Mouse (Mus musculus) lung, embryonic 16.5 days (tissue): ENCODE measurements at regions not wholly inside any gene's neighbourhood (a gene's known extent, or its start where the extent isn't known, plus 50 kb on each side); places are given as distances from the start of the nearest gene placed in this dataset.
A peak's percentile ranks its signal among the peaks of the same experiment; 100 is the strongest.
"Not testable (repeated sequence)": the region's sequence is repeated elsewhere in the genome, so short reads cannot be mapped to it uniquely, and the experiment has no call there.

Experiments
- ATAC-seq: fragments of 200-750 bp; cut with Nextera tagmentation; 2 replicates; pipeline ENCODE4 v1.8.0; 2017; ENCODE audit warnings: low read depth, mild to moderate bottlenecking, moderate library complexity
- H3K27ac ChIP-seq: fragments of 300-500 bp; sonication (generic); 2 replicates; pipeline ENCODE4 v1.5.1; 2014; ENCODE audit warnings: mild to moderate bottlenecking, control low read depth, low read length
- H3K27me3 ChIP-seq: fragments of 300-500 bp; sonication (generic); 2 replicates; pipeline ENCODE4 v1.6.1; 2014; ENCODE audit warnings: low read depth, low read length, mixed read lengths; ENCODE audit not compliant: control insufficient read depth, insufficient read depth
- H3K36me3 ChIP-seq: fragments of 300-500 bp; sonication (generic); 2 replicates; pipeline ENCODE4 v1.6.1; 2014; ENCODE audit warnings: low read length; ENCODE audit not compliant: control insufficient read depth, insufficient read depth
- H3K4me1 ChIP-seq: fragments of 300-500 bp; sonication (generic); replicated peaks from 2 replicates; pipeline ENCODE4 v1.6.1; 2014; ENCODE audit warnings: low read length, mixed read lengths; ENCODE audit not compliant: control insufficient read depth, insufficient read depth
- H3K4me2 ChIP-seq: fragments of 300-500 bp; sonication (generic); 2 replicates; pipeline ENCODE4 v1.6.1; 2014; ENCODE audit warnings: low read depth, low read length, control low read depth
- H3K4me3 ChIP-seq: fragments of 300-500 bp; sonication (generic); 2 replicates; pipeline ENCODE4 v1.5.1; 2014; ENCODE audit warnings: mild to moderate bottlenecking, low read length, control low read depth
- H3K9ac ChIP-seq: fragments of 300-500 bp; sonication (generic); 2 replicates; pipeline ENCODE4 v1.6.1; 2014; ENCODE audit warnings: low read length, control low read depth
- H3K9me3 ChIP-seq: fragments of 300-500 bp; sonication (generic); 2 replicates; pipeline ENCODE4 v1.6.1; 2016; ENCODE audit warnings: low read length; ENCODE audit not compliant: control insufficient read depth
- WGBS: fragments of 180-500 bp; shearing (Covaris S2); extraction: QIAGEN DNeasy Blood & Tissue Kit; methylation state at CpG from one replicate; pipeline ENCODE4 v1.1.7; 2014; 5-methylcytosine and 5-hydroxymethylcytosine counted together

DNA sequence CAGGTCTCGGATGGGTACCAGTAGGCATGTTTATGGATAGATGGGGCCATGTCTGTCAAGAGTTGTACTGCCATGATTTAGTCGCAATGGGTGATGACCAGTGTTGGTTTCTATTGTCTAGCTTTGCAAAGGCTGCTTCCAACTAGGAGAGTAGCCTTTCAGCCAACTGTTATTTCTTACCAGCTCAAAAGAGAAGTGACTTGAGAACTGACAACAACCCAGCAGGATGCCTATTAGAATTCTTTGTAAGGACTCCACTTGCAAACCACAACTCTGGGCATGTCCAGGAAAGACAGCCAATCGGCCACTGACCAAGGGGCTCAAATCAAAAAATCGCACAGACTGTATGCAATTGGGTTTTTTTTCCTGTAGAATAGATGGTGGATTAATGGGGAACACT, 200.9 kb downstream of the Dhx15 start:
- Histone ChIP-seq H3K4me2 (no peak overlapping the region), H3K27me3 (no peaks in the 10 kb centered on the region; the same call in 1 of the 2 replicates), H3K4me3 (no peak overlapping the region), H3K27ac (no peak overlapping the region), H3K9ac (no peak overlapping the region), H3K36me3 (no peaks in the 10 kb centered on the region), H3K9me3 (no peaks in the 10 kb centered on the region), H3K4me1 (no peaks in the 10 kb centered on the region)
- 85% methylated on average over 4 of the region's 4 CpGs for WGBS
- no peak for ATAC-seq

- Histone ChIP-seq H3K4me1 (no peaks in the 10 kb centered on the region), H3K9me3 (no peaks in the 10 kb centered on the region), H3K4me3 (no peak overlapping the region), H3K4me2 (no peak overlapping the region), H3K27me3 (no peaks in the 10 kb centered on the region; the same call in 1 of the 2 replicates), H3K27ac (no peak overlapping the region), H3K9ac (no peak overlapping the region), H3K36me3 (no peaks in the 10 kb centered on the region)
- no peak for ATAC-seq
- WGBS = 70% methylated on average over 6 of the region's 6 CpGs
Observed at GRCm38 (mm10) chr5:51988913-51989312, 201.4 kb downstream of the Dhx15 start.

DNA sequence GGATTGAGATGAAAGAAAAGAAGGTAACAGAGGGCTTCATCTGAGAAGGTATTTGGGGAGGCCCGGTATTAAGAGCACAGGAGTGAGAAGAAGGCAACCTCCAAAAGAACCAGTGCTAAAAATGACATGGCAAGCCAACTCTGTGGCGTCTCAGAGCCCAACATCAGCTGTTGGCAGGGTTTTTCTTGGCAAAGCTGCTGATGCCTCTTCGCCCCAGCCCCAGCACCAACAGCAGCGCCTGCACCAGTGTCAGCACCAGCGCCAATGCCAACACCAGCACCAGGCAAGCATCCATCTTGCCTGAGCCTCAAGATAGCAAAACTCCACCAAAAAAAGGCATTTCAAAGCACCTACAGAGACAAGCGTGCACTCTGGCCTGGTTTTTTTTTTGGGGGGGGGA, 205.3 kb downstream of the Dhx15 start:
- Histone ChIP-seq H3K27me3 (no peaks in the 10 kb centered on the region), H3K4me2 (no peak overlapping the region), H3K9me3 (no peaks in the 10 kb centered on the region), H3K36me3 (no peaks in the 10 kb centered on the region), H3K9ac (no peak overlapping the region), H3K4me3 (no peak overlapping the region), H3K27ac (no peak overlapping the region), H3K4me1 (no peaks in the 10 kb centered on the region)
- WGBS = 79% methylated on average over 6 of the region's 6 CpGs
- ATAC-seq = no peak

GRCm38 (mm10) chr5:51982780-51983179, 207.5 kb downstream of the Dhx15 start:
- Histone ChIP-seq H3K9me3 (no peaks in the 10 kb centered on the region), H3K36me3 (no peaks in the 10 kb centered on the region), H3K4me3 (no peak overlapping the region), H3K27ac (no peak overlapping the region), H3K9ac (no peak overlapping the region), H3K4me1 (no peaks in the 10 kb centered on the region), H3K27me3 (no peaks in the 10 kb centered on the region), H3K4me2 (no peak overlapping the region)
- ATAC-seq = no peak
- 87% methylated on average over 7 of the region's 7 CpGs for WGBS

DNA sequence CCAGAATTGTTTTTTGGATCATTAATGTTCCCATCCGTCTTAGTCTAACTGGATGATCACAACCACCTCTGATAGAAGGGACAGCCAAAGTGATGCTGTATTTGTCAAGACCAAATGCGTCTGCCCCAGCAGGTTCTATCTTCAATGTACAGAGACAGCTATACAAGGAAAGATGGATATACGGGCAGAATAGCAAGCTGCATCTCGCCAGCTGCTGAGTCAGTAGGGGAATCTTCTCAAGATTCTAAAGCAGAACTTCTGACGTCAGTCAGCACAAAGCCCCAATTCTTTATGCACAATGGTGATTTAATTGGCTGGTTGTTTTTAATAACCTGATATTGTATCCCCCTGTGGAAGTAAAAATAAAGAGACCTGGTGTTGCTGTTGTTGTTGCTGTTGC, 209.4 kb downstream of the Dhx15 start:
- H3K4me3 ChIP-seq = no peak overlapping the region
- no peak for ATAC-seq
- H3K27me3 ChIP-seq = no peaks in the 10 kb centered on the region
- no peak overlapping the region for H3K27ac ChIP-seq
- no peaks in the 10 kb centered on the region for H3K36me3 ChIP-seq
- H3K9me3 ChIP-seq = no peaks in the 10 kb centered on the region
- 77% methylated on average over 5 of the region's 5 CpGs for WGBS
- H3K4me1 ChIP-seq = no peaks in the 10 kb centered on the region
- H3K9ac ChIP-seq = no peak overlapping the region
- no peak overlapping the region for H3K4me2 ChIP-seq

DNA sequence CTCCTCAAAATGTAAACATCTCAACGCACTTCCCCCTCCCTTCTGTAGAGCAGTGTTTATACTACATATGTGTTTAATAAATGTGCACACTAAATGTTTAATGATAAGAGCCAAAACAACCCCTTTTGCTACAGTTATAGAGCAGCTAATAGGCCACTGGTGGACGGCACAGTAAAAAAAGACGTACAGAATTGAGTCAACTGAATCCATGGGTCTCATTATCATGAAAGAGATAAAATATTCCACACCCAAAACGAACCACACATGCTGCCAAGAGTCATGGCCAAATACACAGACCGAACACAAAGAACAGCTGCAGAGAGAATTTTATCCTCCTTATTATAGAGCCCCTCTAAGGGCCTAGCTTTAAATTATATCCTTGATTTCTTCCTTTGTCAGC, 237.8 kb downstream of the Dhx15 start:
- Histone ChIP-seq H3K9ac (no peak overlapping the region), H3K27ac (no peak overlapping the region), H3K36me3 (no peaks in the 10 kb centered on the region), H3K4me1 (peaks cover 5% of the 10 kb centered on the region; the same call in 1 of the 2 replicates), H3K4me2 (no peak overlapping the region), H3K4me3 (no peak overlapping the region), H3K9me3 (no peaks in the 10 kb centered on the region), H3K27me3 (no peaks in the 10 kb centered on the region)
- WGBS = 44% methylated on average over 5 of the region's 5 CpGs
- ATAC-seq = peak; percentile 71

- Histone ChIP-seq H3K4me2 (no peak overlapping the region), H3K27me3 (no peaks in the 10 kb centered on the region), H3K4me3 (no peak overlapping the region), H3K9me3 (no peaks in the 10 kb centered on the region), H3K36me3 (no peaks in the 10 kb centered on the region), H3K9ac (no peak overlapping the region), H3K27ac (no peak overlapping the region), H3K4me1 (peaks cover 5% of the 10 kb centered on the region; the same call in 1 of the 2 replicates)
- no peak for ATAC-seq
- WGBS = 81% methylated on average over 5 of the region's 5 CpGs
Observed at GRCm38 (mm10) chr5:51949996-51950395, 240.3 kb downstream of the Dhx15 start.

GRCm38 (mm10) chr5:51946062-51946461, 244.3 kb downstream of the Dhx15 start:
- no peak for ATAC-seq
- no peak overlapping the region for H3K4me3 ChIP-seq
- WGBS = 83% methylated on average over 3 of the region's 3 CpGs

DNA sequence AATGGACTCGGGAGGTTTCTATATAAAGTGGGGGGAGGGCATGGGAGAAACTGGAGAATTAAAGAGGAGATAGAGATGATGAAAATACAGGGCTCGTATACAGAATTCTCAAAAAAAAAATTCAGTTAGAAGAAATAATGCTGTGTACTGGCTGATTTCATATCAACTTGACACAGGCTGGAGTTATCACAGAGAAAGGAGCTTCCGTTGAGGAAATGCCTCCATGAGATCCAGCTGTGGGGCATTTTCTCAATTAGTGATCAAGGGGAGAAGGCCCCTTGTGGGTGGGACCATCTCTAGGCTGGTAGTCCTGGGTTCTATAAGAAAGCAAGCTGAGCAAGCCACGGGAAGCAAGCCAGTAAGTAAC, 248.4 kb downstream of the Dhx15 start:
- not testable (repeated sequence) for ATAC-seq, H3K9me3 ChIP-seq, H3K9ac ChIP-seq, H3K27ac ChIP-seq, H3K36me3 ChIP-seq, H3K27me3 ChIP-seq, H3K4me3 ChIP-seq, H3K4me1 ChIP-seq
- WGBS = 42% methylated on average over 4 of the region's 4 CpGs
- H3K4me2 ChIP-seq = 0 out of 2 replicates have a peak overlapping the region, but pooled peaks have one; percentile 0

More at GRCm38 (mm10) chr5:51946062-51946461, 244.3 kb downstream of the Dhx15 start:
- Histone ChIP-seq H3K9me3 (no peaks in the 10 kb centered on the region), H3K4me2 (no peak overlapping the region), H3K4me1 (no peaks in the 10 kb centered on the region), H3K9ac (no peak overlapping the region), H3K27me3 (no peaks in the 10 kb centered on the region), H3K27ac (no peak overlapping the region), H3K36me3 (no peaks in the 10 kb centered on the region)
